Mouse (Mus musculus) G1E (cell line): ENCODE data around the gene Izumo1. TPM values are rescaled to one million over a fixed set of nuclear protein-coding genes. Genes with fewer than 3 reads are reported as not detected.

Experiments used
- ATAC-seq: 2 replicates; pipeline ENCODE4 v1.8.0; 2016; ENCODE audit warnings: mild to moderate bottlenecking; ENCODE audit not compliant: insufficient number of reproducible peaks, poor library complexity, low FRiP score, severe bottlenecking; ENCODE audit errors: extremely low read depth
- DNase-seq: peaks from one replicate; pipeline ENCODE4 v3.0.0; 2012; ENCODE audit warnings: low spot score
- H3K27me3 ChIP-seq: 2 replicates; pipeline ENCODE4 v1.6.1; 2012; ENCODE audit warnings: mild to moderate bottlenecking, low read length, inconsistent platforms; ENCODE audit not compliant: insufficient read depth
- H3K36me3 ChIP-seq: replicated peaks from 2 replicates; pipeline ENCODE3; 2012; ENCODE audit warnings: mild to moderate bottlenecking, inconsistent platforms
- H3K4me1 ChIP-seq: 2 replicates; pipeline ENCODE4 v1.6.1; 2012; ENCODE audit warnings: low read depth, low read length, inconsistent platforms, mixed read lengths; ENCODE audit not compliant: insufficient read depth
- H3K4me3 ChIP-seq: 2 replicates; pipeline ENCODE4 v1.5.1; 2012; ENCODE audit warnings: low read depth, mild to moderate bottlenecking, inconsistent platforms, low read length, moderate library complexity, mixed read lengths
- H3K9me3 ChIP-seq: replicated peaks from 2 replicates; pipeline ENCODE4 v1.6.1; 2012; ENCODE audit warnings: inconsistent platforms
- CTCF ChIP-seq: IDR thresholded peaks from 2 replicates; pipeline ENCODE4 v1.5.1; 2012; ENCODE audit warnings: low read depth, low read length, inconsistent platforms, mixed read lengths
- GATA1 ChIP-seq: IDR thresholded peaks from 2 replicates; pipeline ENCODE4 v1.6.1; 2012; ENCODE audit warnings: borderline replicate concordance, low read length, inconsistent platforms, mixed read lengths
- GATA2 ChIP-seq: IDR thresholded peaks from 2 replicates; pipeline ENCODE4 v1.6.1; 2012; ENCODE audit warnings: low read depth, low read length, inconsistent platforms, borderline replicate concordance
- POLR2AphosphoS5 ChIP-seq: IDR thresholded peaks from 2 replicates; pipeline ENCODE4 v1.6.1; 2012; ENCODE audit warnings: low read depth, low read length, inconsistent platforms; ENCODE audit not compliant: insufficient replicate concordance
- TAL1 ChIP-seq: conservative IDR thresholded peaks from 2 replicates; pipeline ENCODE4 v1.6.1; 2012; ENCODE audit warnings: low read depth, low read length, inconsistent platforms, mixed read lengths
- polyA plus RNA-seq: library from polyadenylated mRNA; stranded (reverse); fragments of >175 nt; gene quantifications from 2 replicates; pipeline ENCODE4 v1.2.3, GENCODE M21; 2012
- total RNA-seq, 2 experiments: library from RNA; stranded (forward) in 1 of 2; stranded (reverse) in 1 of 2; fragments of 200-1000 nt in 1 of 2; fragments of >200 nt in 1 of 2; fragmentation: Nextera tagmentation in 1 of 2; gene quantifications; 2 replicates each; pipeline ENCODE4 v1.2.3; 2014 to 2017

Gene Izumo1
- total and polyA plus RNA-seq, 3 experiments, result 0.05 to 0.68 (median 0.10) TPM

GRCm38 (mm10) chr7:45665303-45666138 is 43.9 kb downstream of the Izumo1 start:
- Histone ChIP-seq H3K36me3 (no peaks in the 10 kb centered on the region), H3K4me3 (no peak overlapping the region), H3K27me3 (peaks cover 34% of the 10 kb centered on the region), H3K4me1 (no peaks in the 10 kb centered on the region), H3K9me3 (0 out of 2 replicates have a peak, but pooled peaks cover 3% of the 10 kb centered on the region)
- no peak for TF ChIP-seq CTCF
- no peak for TF ChIP-seq TAL1
- TF ChIP-seq GATA2, result no peak
- TF ChIP-seq POLR2AphosphoS5, result no peak
- no peak for TF ChIP-seq GATA1
- ATAC-seq (no peak), DNase-seq (no peak)

- Histone ChIP-seq H3K36me3 (no peaks in the 10 kb centered on the region), H3K4me1 (no peaks in the 10 kb centered on the region), H3K27me3 (peaks cover 34% of the 10 kb centered on the region), H3K4me3 (no peak within 1 kb of the TSS), H3K9me3 (0 out of 2 replicates have a peak, but pooled peaks cover 3% of the 10 kb centered on the region)
- ATAC-seq (no peak), DNase-seq (no peak)
- no peak for TF ChIP-seq CTCF
- TF ChIP-seq TAL1, result no peak
- TF ChIP-seq GATA2, result no peak
Measured at GRCm38 (mm10) chr7:45666161-45666560, 44.5 kb downstream of the Izumo1 start, which contains the start of gene Fut2. Gene Fut2 (minus strand): TSS chr7:45666394.

- Histone ChIP-seq H3K9me3 (0 out of 2 replicates have a peak, but pooled peaks cover 3% of the 10 kb centered on the region), H3K4me1 (no peaks in the 10 kb centered on the region), H3K36me3 (no peaks in the 10 kb centered on the region), H3K27me3 (peaks cover 43% of the 10 kb centered on the region), H3K4me3 (no peak overlapping the region)
- no peak for TF ChIP-seq GATA1
- TF ChIP-seq POLR2AphosphoS5, result no peak
- TF ChIP-seq GATA2, result no peak
- no peak for TF ChIP-seq CTCF
- no peak for TF ChIP-seq TAL1
- no peak for DNase-seq
- ATAC-seq, result no peak
Measured at GRCm38 (mm10) chr7:45667761-45668160, 46.1 kb downstream of the Izumo1 start.

GRCm38 (mm10) chr7:45668921-45669320 is 47.3 kb downstream of the Izumo1 start:
- no peak overlapping the region for H3K4me3 ChIP-seq
- DNase-seq, result no peak

DNA sequence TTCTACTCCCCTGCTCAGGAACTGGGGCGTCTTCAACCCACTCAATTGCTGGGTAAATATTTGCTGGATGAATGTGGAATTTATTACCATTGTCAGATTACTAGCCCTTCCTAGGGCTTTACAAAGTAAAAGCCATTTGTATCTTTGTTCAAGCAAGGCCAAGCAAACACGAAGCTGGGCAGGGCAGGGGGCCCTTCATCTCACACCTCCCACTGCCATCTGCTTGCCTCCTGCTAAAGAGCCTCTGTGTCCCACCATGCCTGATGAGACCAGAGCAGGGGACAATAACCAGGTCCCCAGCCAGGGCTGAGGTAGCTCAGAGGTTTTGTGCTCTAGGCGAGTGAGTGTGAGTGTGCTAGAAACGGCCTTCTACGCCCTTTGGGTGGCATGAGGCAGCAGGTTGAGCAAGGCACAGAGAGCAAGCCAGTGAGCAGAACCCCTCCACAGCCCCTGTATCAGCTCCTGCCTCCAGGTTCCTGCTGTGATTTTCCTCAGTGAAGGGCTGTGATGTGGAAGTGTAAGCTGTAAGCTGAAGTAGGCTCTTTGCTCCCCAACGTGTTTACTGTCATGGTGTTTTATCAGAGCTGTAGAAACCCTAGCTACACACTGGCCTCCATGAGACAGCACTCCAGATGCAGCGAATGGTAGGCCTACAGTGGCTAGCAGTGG is 56.1 kb downstream of the Izumo1 start:
- Histone ChIP-seq H3K27me3 (peaks cover 47% of the 10 kb centered on the region), H3K4me3 (no peak overlapping the region), H3K36me3 (no peaks in the 10 kb centered on the region), H3K4me1 (peaks cover 36% of the 10 kb centered on the region), H3K9me3 (no peaks in the 10 kb centered on the region)
- TF ChIP-seq GATA2 (no peak), POLR2AphosphoS5 (no peak), GATA1 (no peak), TAL1 (no peak), CTCF (no peak)
- ATAC-seq (no peak), DNase-seq (no peak)

More at GRCm38 (mm10) chr7:45668921-45669320, 47.3 kb downstream of the Izumo1 start:
- Histone ChIP-seq H3K27me3 (peaks cover 45% of the 10 kb centered on the region), H3K36me3 (no peaks in the 10 kb centered on the region), H3K4me1 (no peaks in the 10 kb centered on the region), H3K9me3 (0 out of 2 replicates have a peak, but pooled peaks cover 3% of the 10 kb centered on the region)
- TF ChIP-seq CTCF, result no peak
- TF ChIP-seq GATA1, result no peak
- TF ChIP-seq GATA2, result no peak
- no peak for TF ChIP-seq POLR2AphosphoS5
- TF ChIP-seq TAL1, result no peak
- no peak for ATAC-seq

Other genes with a start within 250 kb of the Izumo1 start
Only the 20 nearest of the 34 such genes appear.
- not detected in 2 replicates for gene Gm45808, start 135.0 kb upstream of the Izumo1 start, total RNA-seq (2014; fragmentation: Nextera tagmentation)
- gene Gm45808, start 135.0 kb upstream of the Izumo1 start, total RNA-seq (2017), result not detected in 2 replicates
- not detected in 2 replicates for gene Gm45808, start 135.0 kb upstream of the Izumo1 start, polyA plus RNA-seq
- 17.7 and 18.0 TPM in 2 replicates for gene Dhdh, start 133.0 kb upstream of the Izumo1 start, total RNA-seq (2014; fragmentation: Nextera tagmentation)
- 4.8 and 6.8 TPM in 2 replicates for gene Dhdh, start 133.0 kb upstream of the Izumo1 start, total RNA-seq (2017)
- 1.3 and 1.6 TPM in 2 replicates for gene Dhdh, start 133.0 kb upstream of the Izumo1 start, polyA plus RNA-seq
- gene Nucb1, start 111.4 kb upstream of the Izumo1 start, total RNA-seq (2014; fragmentation: Nextera tagmentation), result 91.8 and 127 TPM in 2 replicates
- gene Nucb1, start 111.4 kb upstream of the Izumo1 start, total RNA-seq (2017), result 378 and 409 TPM in 2 replicates
- 403 and 408 TPM in 2 replicates for gene Nucb1, start 111.4 kb upstream of the Izumo1 start, polyA plus RNA-seq
- 57.6 and 75.0 TPM in 2 replicates for gene Ppp1r15a, start 95.5 kb upstream of the Izumo1 start, total RNA-seq (2014; fragmentation: Nextera tagmentation)
- 67.9 and 80.2 TPM in 2 replicates for gene Ppp1r15a, start 95.5 kb upstream of the Izumo1 start, total RNA-seq (2017)
- gene Ppp1r15a, start 95.5 kb upstream of the Izumo1 start, polyA plus RNA-seq, result 56.8 and 62.3 TPM in 2 replicates
- 1.5 and 1.7 TPM in 2 replicates for gene Plekha4, start 95.5 kb upstream of the Izumo1 start, total RNA-seq (2014; fragmentation: Nextera tagmentation)
- 0.70 and 2.8 TPM in 2 replicates for gene Plekha4, start 95.5 kb upstream of the Izumo1 start, total RNA-seq (2017)
- 1.2 and 1.3 TPM in 2 replicates for gene Plekha4, start 95.5 kb upstream of the Izumo1 start, polyA plus RNA-seq
- gene Hsd17b14, start 66.9 kb upstream of the Izumo1 start, total RNA-seq (2014; fragmentation: Nextera tagmentation), result 34.9 and 44.8 TPM in 2 replicates
- gene Hsd17b14, start 66.9 kb upstream of the Izumo1 start, total RNA-seq (2017), result 8.2 and 14.5 TPM in 2 replicates
- 5.1 and 6.0 TPM in 2 replicates for gene Hsd17b14, start 66.9 kb upstream of the Izumo1 start, polyA plus RNA-seq
- 149 and 178 TPM in 2 replicates for gene Bcat2, start 51.7 kb upstream of the Izumo1 start, total RNA-seq (2014; fragmentation: Nextera tagmentation)
- 45.9 and 47.0 TPM in 2 replicates for gene Bcat2, start 51.7 kb upstream of the Izumo1 start, total RNA-seq (2017)
- 73.1 and 114 TPM in 2 replicates for gene Bcat2, start 51.7 kb upstream of the Izumo1 start, polyA plus RNA-seq
- gene Fgf21, start 6.3 kb upstream of the Izumo1 start, total RNA-seq (2014; fragmentation: Nextera tagmentation), result not detected in 2 replicates
- gene Fgf21, start 6.3 kb upstream of the Izumo1 start, total RNA-seq (2017), result 0.16 TPM in 1 of 2 replicates, not detected in the other
- gene Fgf21, start 6.3 kb upstream of the Izumo1 start, polyA plus RNA-seq, result not detected in 2 replicates
- gene Fut1, start 4.5 kb upstream of the Izumo1 start, total RNA-seq (2014; fragmentation: Nextera tagmentation), result not detected in 2 replicates
- 0.16 TPM in 1 of 2 replicates, not detected in the other for gene Fut1, start 4.5 kb upstream of the Izumo1 start, total RNA-seq (2017)
- gene Fut1, start 4.5 kb upstream of the Izumo1 start, polyA plus RNA-seq, result not detected in 2 replicates
- 0.60 and 0.83 TPM in 2 replicates for gene Rasip1, start 5.7 kb downstream of the Izumo1 start, total RNA-seq (2014; fragmentation: Nextera tagmentation)
- 0.06 and 0.11 TPM in 2 replicates for gene Rasip1, start 5.7 kb downstream of the Izumo1 start, total RNA-seq (2017)
- 0.90 and 0.95 TPM in 2 replicates for gene Rasip1, start 5.7 kb downstream of the Izumo1 start, polyA plus RNA-seq
- not detected in 2 replicates for gene Mamstr, start 18.2 kb downstream of the Izumo1 start, total RNA-seq (2014; fragmentation: Nextera tagmentation)
- not detected in 2 replicates for gene Mamstr, start 18.2 kb downstream of the Izumo1 start, total RNA-seq (2017)
- gene Mamstr, start 18.2 kb downstream of the Izumo1 start, polyA plus RNA-seq, result not detected in 2 replicates
- gene Fut2, start 44.6 kb downstream of the Izumo1 start, total RNA-seq (2014; fragmentation: Nextera tagmentation), result not detected in 2 replicates
- gene Fut2, start 44.6 kb downstream of the Izumo1 start, total RNA-seq (2017), result 0.38 TPM in 1 of 2 replicates, not detected in the other
- not detected in 2 replicates for gene Fut2, start 44.6 kb downstream of the Izumo1 start, polyA plus RNA-seq
- not detected in 2 replicates for gene Ntn5, start 62.2 kb downstream of the Izumo1 start, total RNA-seq (2014; fragmentation: Nextera tagmentation)
- not detected in 2 replicates for gene Ntn5, start 62.2 kb downstream of the Izumo1 start, total RNA-seq (2017)
- gene Ntn5, start 62.2 kb downstream of the Izumo1 start, polyA plus RNA-seq, result 0.21 and 0.29 TPM in 2 replicates
- gene Sec1, start 72.6 kb downstream of the Izumo1 start, total RNA-seq (2014; fragmentation: Nextera tagmentation), result not detected in 2 replicates
- not detected in 2 replicates for gene Sec1, start 72.6 kb downstream of the Izumo1 start, total RNA-seq (2017)
- 0.02 TPM in 1 of 2 replicates, not detected in the other for gene Sec1, start 72.6 kb downstream of the Izumo1 start, polyA plus RNA-seq
- gene Car11, start 78.0 kb downstream of the Izumo1 start, total RNA-seq (2014; fragmentation: Nextera tagmentation), result 0.92 and 3.5 TPM in 2 replicates
- gene Car11, start 78.0 kb downstream of the Izumo1 start, total RNA-seq (2017), result 0.16 and 0.58 TPM in 2 replicates
- 0.63 and 0.78 TPM in 2 replicates for gene Car11, start 78.0 kb downstream of the Izumo1 start, polyA plus RNA-seq
- 22.8 and 30.2 TPM in 2 replicates for gene Dbp, start 83.3 kb downstream of the Izumo1 start, total RNA-seq (2014; fragmentation: Nextera tagmentation)
- 33.7 and 37.8 TPM in 2 replicates for gene Dbp, start 83.3 kb downstream of the Izumo1 start, total RNA-seq (2017)
- gene Dbp, start 83.3 kb downstream of the Izumo1 start, polyA plus RNA-seq, result 18.0 and 23.0 TPM in 2 replicates
- 3,054 and 3,291 TPM in 2 replicates for gene Rpl18, start 93.6 kb downstream of the Izumo1 start, total RNA-seq (2014; fragmentation: Nextera tagmentation)
- gene Rpl18, start 93.6 kb downstream of the Izumo1 start, total RNA-seq (2017), result 1,837 and 1,972 TPM in 2 replicates
- gene Rpl18, start 93.6 kb downstream of the Izumo1 start, polyA plus RNA-seq, result 14,383 and 17,578 TPM in 2 replicates
- 16.3 and 21.4 TPM in 2 replicates for gene Sphk2, start 96.2 kb downstream of the Izumo1 start, total RNA-seq (2014; fragmentation: Nextera tagmentation)
- gene Sphk2, start 96.2 kb downstream of the Izumo1 start, total RNA-seq (2017), result 9.3 and 9.8 TPM in 2 replicates
- gene Sphk2, start 96.2 kb downstream of the Izumo1 start, polyA plus RNA-seq, result 96.0 and 115 TPM in 2 replicates
- gene Fam83e, start 99.4 kb downstream of the Izumo1 start, total RNA-seq (2014; fragmentation: Nextera tagmentation), result 0.34 and 0.38 TPM in 2 replicates
- gene Fam83e, start 99.4 kb downstream of the Izumo1 start, total RNA-seq (2017), result 1.2 and 1.3 TPM in 2 replicates
- gene Fam83e, start 99.4 kb downstream of the Izumo1 start, polyA plus RNA-seq, result 0.49 and 0.77 TPM in 2 replicates
- gene Spaca4, start 104.0 kb downstream of the Izumo1 start, total RNA-seq (2014; fragmentation: Nextera tagmentation), result not detected in 2 replicates
- gene Spaca4, start 104.0 kb downstream of the Izumo1 start, total RNA-seq (2017), result not detected in 2 replicates
- not detected in 2 replicates for gene Spaca4, start 104.0 kb downstream of the Izumo1 start, polyA plus RNA-seq